Mouse (Mus musculus): Measurements from ENCODE around the gene Tspear. TPM values are rescaled to one million over a fixed set of nuclear protein-coding genes. Genes with fewer than 3 reads are reported as not detected.

Tspear gene
- 0.97 and 1.3 TPM in 2 replicates for polyA plus RNA-seq (2012; rRNA removed)

- H3K4me3 ChIP-seq (ENCODE audit: control insufficient read depth, insufficient read depth, low read length), result no peak within 1 kb of the TSS
- H3K27me3 ChIP-seq (ENCODE audit: control insufficient read depth, insufficient read depth, low read length), result no peaks in the 10 kb centered on the region; the same call in 1 of the 2 replicates
- no peaks in the 10 kb centered on the region for H3K4me1 ChIP-seq (replicated peaks; ENCODE audit: control insufficient read depth, insufficient read depth, low read length)
- no peaks in the 10 kb centered on the region for H3K36me3 ChIP-seq (ENCODE audit: control insufficient read depth, insufficient read depth, low read length)
- TF ChIP-seq POLR2A (IDR thresholded peaks at IDR 0.05; ENCODE audit: control insufficient read depth, extremely low read depth, insufficient read depth, low read length, poor library complexity), result no peak
- TF ChIP-seq CTCF (IDR thresholded peaks at IDR 0.05; ENCODE audit: borderline replicate concordance, control insufficient read depth, extremely low read depth, insufficient read depth, low read length, poor library complexity), result no peak
- H3K27ac ChIP-seq (ENCODE audit: control insufficient read depth, insufficient read depth, low read length), result no peak within 1 kb of the TSS
- no peak for DNase-seq
- whole genome bisulfite sequencing, result 21% methylated on average over 22 of the region's 22 CpGs
These were observed at the start of gene Tspear for GRCm38 (mm10) chr10:77685895-77686664. Gene Tspear (plus strand): TSS chr10:77686569.

GRCm38 (mm10) chr10:77638956-77639355 is 47.4 kb upstream of the Tspear start:
- no peaks in the 10 kb centered on the region for H3K27me3 ChIP-seq (ENCODE audit: control insufficient read depth, insufficient read depth, low read length)
- H3K36me3 ChIP-seq (ENCODE audit: control insufficient read depth, insufficient read depth, low read length), result peaks cover 42% of the 10 kb centered on the region
- TF ChIP-seq POLR2A (IDR thresholded peaks at IDR 0.05; ENCODE audit: control insufficient read depth, extremely low read depth, insufficient read depth, low read length, poor library complexity) (no peak), CTCF (IDR thresholded peaks at IDR 0.05; ENCODE audit: borderline replicate concordance, control insufficient read depth, extremely low read depth, insufficient read depth, low read length, poor library complexity) (no peak)
- H3K4me1 ChIP-seq (replicated peaks; ENCODE audit: control insufficient read depth, insufficient read depth, low read length), result peaks cover 6% of the 10 kb centered on the region
- no peak overlapping the region for H3K27ac ChIP-seq (ENCODE audit: control insufficient read depth, insufficient read depth, low read length)
- H3K4me3 ChIP-seq (ENCODE audit: control insufficient read depth, insufficient read depth, low read length), result no peak overlapping the region
- 92% methylated on average over 6 of the region's 6 CpGs for WGBS
- no peak for DNase-seq

GRCm38 (mm10) chr10:77643160-77643559 is 43.2 kb upstream of the Tspear start:
- H3K4me1 ChIP-seq (replicated peaks; ENCODE audit: control insufficient read depth, insufficient read depth, low read length), result no peaks in the 10 kb centered on the region
- no peaks in the 10 kb centered on the region for H3K27me3 ChIP-seq (ENCODE audit: control insufficient read depth, insufficient read depth, low read length)
- no peak for DNase-seq

GRCm38 (mm10) chr10:77645571-77645970 is 40.8 kb upstream of the Tspear start:
- H3K4me1 ChIP-seq (replicated peaks; ENCODE audit: control insufficient read depth, insufficient read depth, low read length), result no peaks in the 10 kb centered on the region
- WGBS, result 82% methylated on average over 5 of the region's 5 CpGs
- no peak for TF ChIP-seq POLR2A (IDR thresholded peaks at IDR 0.05; ENCODE audit: control insufficient read depth, extremely low read depth, insufficient read depth, low read length, poor library complexity)
- no peak for TF ChIP-seq CTCF (IDR thresholded peaks at IDR 0.05; ENCODE audit: borderline replicate concordance, control insufficient read depth, extremely low read depth, insufficient read depth, low read length, poor library complexity)
- H3K4me3 ChIP-seq (ENCODE audit: control insufficient read depth, insufficient read depth, low read length), result no peak overlapping the region
- H3K27ac ChIP-seq (ENCODE audit: control insufficient read depth, insufficient read depth, low read length), result no peak overlapping the region
- H3K27me3 ChIP-seq (ENCODE audit: control insufficient read depth, insufficient read depth, low read length), result no peaks in the 10 kb centered on the region
- no peak for DNase-seq
- peaks cover 47% of the 10 kb centered on the region for H3K36me3 ChIP-seq (ENCODE audit: control insufficient read depth, insufficient read depth, low read length)

More at GRCm38 (mm10) chr10:77643160-77643559, 43.2 kb upstream of the Tspear start:
- 62% methylated on average over 7 of the region's 7 CpGs for WGBS
- Histone ChIP-seq H3K27ac (ENCODE audit: control insufficient read depth, insufficient read depth, low read length) (no peak overlapping the region), H3K36me3 (ENCODE audit: control insufficient read depth, insufficient read depth, low read length) (peaks cover 50% of the 10 kb centered on the region), H3K4me3 (ENCODE audit: control insufficient read depth, insufficient read depth, low read length) (no peak overlapping the region)
- TF ChIP-seq CTCF (IDR thresholded peaks at IDR 0.05; ENCODE audit: borderline replicate concordance, control insufficient read depth, extremely low read depth, insufficient read depth, low read length, poor library complexity), result no peak
- TF ChIP-seq POLR2A (IDR thresholded peaks at IDR 0.05; ENCODE audit: control insufficient read depth, extremely low read depth, insufficient read depth, low read length, poor library complexity), result no peak

- 68% methylated on average over 1 of the region's 1 CpGs for WGBS
- TF ChIP-seq POLR2A (IDR thresholded peaks at IDR 0.05; ENCODE audit: control insufficient read depth, extremely low read depth, insufficient read depth, low read length, poor library complexity), result no peak
- TF ChIP-seq CTCF (IDR thresholded peaks at IDR 0.05; ENCODE audit: borderline replicate concordance, control insufficient read depth, extremely low read depth, insufficient read depth, low read length, poor library complexity), result no peak
- no peaks in the 10 kb centered on the region for H3K4me1 ChIP-seq (replicated peaks; ENCODE audit: control insufficient read depth, insufficient read depth, low read length)
- no peak for DNase-seq
- no peak overlapping the region for H3K27ac ChIP-seq (ENCODE audit: control insufficient read depth, insufficient read depth, low read length)
- peaks cover 32% of the 10 kb centered on the region for H3K36me3 ChIP-seq (ENCODE audit: control insufficient read depth, insufficient read depth, low read length)
- H3K4me3 ChIP-seq (ENCODE audit: control insufficient read depth, insufficient read depth, low read length), result no peak overlapping the region
- H3K27me3 ChIP-seq (ENCODE audit: control insufficient read depth, insufficient read depth, low read length), result no peaks in the 10 kb centered on the region
These were observed 38.9 kb upstream of the Tspear start for GRCm38 (mm10) chr10:77647461-77647860.

- no peak overlapping the region for H3K27ac ChIP-seq (ENCODE audit: control insufficient read depth, insufficient read depth, low read length)
- H3K27me3 ChIP-seq (ENCODE audit: control insufficient read depth, insufficient read depth, low read length), result no peaks in the 10 kb centered on the region
- H3K36me3 ChIP-seq (ENCODE audit: control insufficient read depth, insufficient read depth, low read length), result peaks cover 32% of the 10 kb centered on the region
- TF ChIP-seq CTCF (IDR thresholded peaks at IDR 0.05; ENCODE audit: borderline replicate concordance, control insufficient read depth, extremely low read depth, insufficient read depth, low read length, poor library complexity), result no peak
- TF ChIP-seq POLR2A (IDR thresholded peaks at IDR 0.05; ENCODE audit: control insufficient read depth, extremely low read depth, insufficient read depth, low read length, poor library complexity), result no peak
- no peak for DNase-seq
- H3K4me1 ChIP-seq (replicated peaks; ENCODE audit: control insufficient read depth, insufficient read depth, low read length), result no peaks in the 10 kb centered on the region
- H3K4me3 ChIP-seq (ENCODE audit: control insufficient read depth, insufficient read depth, low read length), result no peak overlapping the region
- WGBS, result 93% methylated on average over 8 of the region's 8 CpGs
These were observed 38.5 kb upstream of the Tspear start for GRCm38 (mm10) chr10:77647901-77648300.

Data from thymus, adult 2 months (tissue).